12 mouse cellular contexts compared by ENCODE assay signal in the genomic region with DNA sequence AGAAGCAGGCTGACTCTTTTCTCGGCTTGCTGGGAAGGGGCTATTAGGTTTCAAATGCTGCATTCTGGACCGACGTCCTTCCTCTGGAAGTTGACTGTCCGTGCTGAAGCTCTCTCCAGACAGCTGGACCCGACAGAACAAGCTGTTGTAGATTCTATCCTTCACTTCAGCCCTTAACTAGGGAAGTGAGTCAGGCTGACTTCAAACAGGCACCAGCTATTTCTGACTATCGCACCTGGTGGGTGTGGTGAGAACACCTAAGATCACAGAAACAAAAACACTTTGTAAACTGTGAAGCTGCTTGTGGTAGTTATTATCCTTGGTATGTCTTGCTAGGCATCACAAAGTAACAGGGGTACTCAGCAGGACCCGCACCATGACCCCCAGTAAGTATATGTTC.
"Had no signal": no experiment of that assay in that cellular context is flagged by ENCODE, and none has a peak within 500 bp of the region (broad histone marks: within the 10 kb centered on the region; RNA-seq: fewer than 3 reads in every experiment).

No protein-coding gene starts in this region.

- H3K27ac ChIP-seq: intestine, embryonic 15.5 days; layer of hippocampus, adult 2 months; limb, embryonic 13.5 days; liver, embryonic 15.5 days had no signal

- ATAC-seq: midbrain, embryonic 16.5 days had no signal

- DNase-seq: kidney, postnatal 10 days; left cerebral cortex, postnatal 4 days; lung, adult 2 months; lung, postnatal 10 days; lung, postnatal 4 days had no signal

- H3K9me3 ChIP-seq: intestine, embryonic 15.5 days; limb, embryonic 13.5 days; liver, embryonic 15.5 days; megakaryocyte, embryonic 14.5 days had no signal

- H3K9ac ChIP-seq: intestine, embryonic 15.5 days; limb, embryonic 13.5 days; liver, embryonic 15.5 days had no signal

- H3K4me1 ChIP-seq: intestine, embryonic 15.5 days; liver, embryonic 15.5 days had no signal

- H3K4me3 ChIP-seq: intestine, embryonic 15.5 days; layer of hippocampus, adult 2 months; limb, embryonic 13.5 days; liver, embryonic 15.5 days; megakaryocyte, embryonic 14.5 days had no signal

- H3K36me3 ChIP-seq: intestine, embryonic 15.5 days; limb, embryonic 13.5 days; liver, embryonic 15.5 days had no signal

- H3K4me2 ChIP-seq: intestine, embryonic 15.5 days; limb, embryonic 13.5 days; liver, embryonic 15.5 days; midbrain, embryonic 11.5 days had no signal

- H3K27me3 ChIP-seq: intestine, embryonic 15.5 days; limb, embryonic 13.5 days; liver, embryonic 15.5 days had no signal
